Mouse (Mus musculus): ENCODE data around the gene Tshz2.

The Tshz2 gene

GRCm38 (mm10) chr2:169633491-169634289, 877 bp downstream of the Tshz2 start:
- no peak for DNase-seq (ENCODE audit: low spot score)

- no peak for DNase-seq (ENCODE audit: low spot score)
Observed at GRCm38 (mm10) chr2:169634619-169635382, 2.0 kb downstream of the Tshz2 start.

GRCm38 (mm10) chr2:169635428-169635827, 2.6 kb downstream of the Tshz2 start:
- DNase-seq (ENCODE audit: low spot score) = no peak

GRCm38 (mm10) chr2:169636414-169636813, 3.6 kb downstream of the Tshz2 start:
- DNase-seq (ENCODE audit: low spot score) = no peak

GRCm38 (mm10) chr2:169641547-169641946, 8.7 kb downstream of the Tshz2 start:
- DNase-seq (ENCODE audit: low spot score) = no peak

GRCm38 (mm10) chr2:169642420-169642819, 9.6 kb downstream of the Tshz2 start:
- no peak for DNase-seq (ENCODE audit: low spot score)

- no peak for DNase-seq (ENCODE audit: low spot score)
Observed at GRCm38 (mm10) chr2:169647091-169647490, 14.3 kb downstream of the Tshz2 start.

GRCm38 (mm10) chr2:169649262-169649885, 16.6 kb downstream of the Tshz2 start:
- no peak for DNase-seq (ENCODE audit: low spot score)

- DNase-seq (ENCODE audit: low spot score) = no peak
Observed at GRCm38 (mm10) chr2:169653282-169653681, 20.5 kb downstream of the Tshz2 start.

GRCm38 (mm10) chr2:169663792-169664191, 31.0 kb downstream of the Tshz2 start:
- DNase-seq (ENCODE audit: low spot score) = no peak

- no peak for DNase-seq (ENCODE audit: low spot score)
Observed at GRCm38 (mm10) chr2:169671264-169671663, 38.5 kb downstream of the Tshz2 start.

GRCm38 (mm10) chr2:169673786-169674185, 41.0 kb downstream of the Tshz2 start:
- DNase-seq (ENCODE audit: low spot score) = no peak

GRCm38 (mm10) chr2:169674209-169674608, 41.4 kb downstream of the Tshz2 start:
- DNase-seq (ENCODE audit: low spot score) = no peak

GRCm38 (mm10) chr2:169679264-169679663, 46.5 kb downstream of the Tshz2 start:
- no peak for DNase-seq (ENCODE audit: low spot score)

GRCm38 (mm10) chr2:169679951-169680350, 47.1 kb downstream of the Tshz2 start:
- DNase-seq (ENCODE audit: low spot score) = no peak

GRCm38 (mm10) chr2:169685260-169685659, 52.4 kb downstream of the Tshz2 start:
- no peak for DNase-seq (ENCODE audit: low spot score)

- no peak for DNase-seq (ENCODE audit: low spot score)
Observed at GRCm38 (mm10) chr2:169685747-169686146, 52.9 kb downstream of the Tshz2 start.

- no peak for DNase-seq (ENCODE audit: low spot score)
Observed at GRCm38 (mm10) chr2:169686697-169687430, 54.1 kb downstream of the Tshz2 start.

GRCm38 (mm10) chr2:169690054-169690453, 57.2 kb downstream of the Tshz2 start:
- DNase-seq (ENCODE audit: low spot score) = no peak

GRCm38 (mm10) chr2:169694494-169694893, 61.7 kb downstream of the Tshz2 start:
- no peak for DNase-seq (ENCODE audit: low spot score)

GRCm38 (mm10) chr2:169695025-169695424, 62.2 kb downstream of the Tshz2 start:
- DNase-seq (ENCODE audit: low spot score) = no peak

- no peak for DNase-seq (ENCODE audit: low spot score)
Observed at GRCm38 (mm10) chr2:169699141-169699540, 66.3 kb downstream of the Tshz2 start.
